Mouse (Mus musculus) monocyte, adult 59 days (primary cell): ENCODE data around the gene Mat1a. TPM values are rescaled to one million over a fixed set of nuclear protein-coding genes. Genes with fewer than 3 reads are reported as not detected.

Source experiments
- total RNA-seq, 2 experiments: library from RNA; stranded (reverse); gene quantifications; one replicate each; pipeline ENCODE4 v1.2.4; 2023

Mat1a gene
- total RNA-seq = not detected

GRCm38 (mm10) chr14:41104853-41105444 is at the start of gene Mat1a:
Mat1a (plus strand) TSS chr14:41105035.

GRCm38 (mm10) chr14:41069108-41069507 is 35.7 kb upstream of the Mat1a start, which contains the start of gene Dydc2:
Dydc2 (minus strand) TSS chr14:41069208.

DNA sequence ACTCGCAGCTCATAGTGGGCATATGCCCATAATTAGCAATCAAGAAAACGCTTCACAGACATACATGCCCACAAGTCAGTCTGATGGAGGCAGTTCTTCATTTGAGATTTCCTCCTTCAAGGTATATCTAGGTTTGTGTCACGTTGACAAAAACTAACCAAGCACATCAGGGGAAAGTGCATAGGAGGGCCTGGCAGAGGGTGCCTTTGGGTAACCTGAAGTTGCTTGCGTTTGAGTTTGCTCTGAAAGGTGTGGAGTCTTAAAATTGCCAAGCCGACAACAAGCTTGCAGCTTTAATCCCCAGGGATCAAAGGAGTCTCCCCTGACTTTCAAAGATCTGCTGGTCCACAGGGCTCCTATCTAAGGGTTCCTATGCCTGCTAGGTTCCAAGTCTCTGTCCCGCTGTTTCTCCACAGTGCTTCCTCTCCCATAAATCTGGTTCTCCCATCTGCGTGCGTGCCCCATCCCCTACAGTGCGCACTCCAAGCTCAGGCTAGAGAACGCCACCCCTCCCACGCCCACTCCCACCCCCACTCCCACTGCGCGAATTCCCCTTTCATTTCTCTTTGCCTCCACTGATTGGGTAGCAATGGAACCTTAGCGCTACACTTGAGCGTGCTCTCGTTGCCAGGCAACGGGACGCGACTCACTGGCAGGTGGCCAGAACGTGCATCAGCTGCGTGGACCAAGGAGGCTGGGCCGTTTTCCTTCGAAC is 32.4 kb upstream of the Mat1a start, which contains the start of gene Dydc1:
Dydc1 (plus strand) TSS at position 683 of the 715 bp plus-strand sequence.

GRCm38 (mm10) chr14:41131540-41131939 is 26.7 kb downstream of the Mat1a start, which contains the start of gene Sftpa1:
Sftpa1 (plus strand) TSS chr14:41131782.

GRCm38 (mm10) chr14:41151220-41151898 is 46.5 kb downstream of the Mat1a start, which contains the start of gene Mbl1:
Mbl1 (plus strand) TSS chr14:41151458.

Other genes with a start within 250 kb of the Mat1a start
- 1 to 10 TPM; 3.7 to 5.1 TPM for gene Sh2d4b, start 211.8 kb upstream of the Mat1a start, total RNA-seq
- 100 to 1,000 TPM; 174 to 183 TPM for gene Tspan14, start 138.2 kb upstream of the Mat1a start, total RNA-seq
- 1 to 10 TPM; 4.4 to 6.3 TPM for gene Fam213a, start 91.2 kb upstream of the Mat1a start, total RNA-seq
- gene Dydc2, start 35.8 kb upstream of the Mat1a start, total RNA-seq = not detected
- not detected for gene Dydc1, start 32.1 kb upstream of the Mat1a start, total RNA-seq
- gene Sftpa1, start 26.7 kb downstream of the Mat1a start, total RNA-seq = not detected
- gene Mbl1, start 46.4 kb downstream of the Mat1a start, total RNA-seq = not detected
- not detected for gene Sftpd, start 80.1 kb downstream of the Mat1a start, total RNA-seq
- not detected for gene Gm2832, start 173.8 kb downstream of the Mat1a start, total RNA-seq
- gene Gm5798, start 243.6 kb downstream of the Mat1a start, total RNA-seq = not detected